Mouse (Mus musculus): ENCODE data around the gene Nptxr. TPM values are rescaled to one million over a fixed set of nuclear protein-coding genes. Genes with fewer than 3 reads are reported as not detected.
A peak's percentile ranks its signal among the peaks of the same experiment; 100 is the strongest.
"Not testable (repeated sequence)": the region's sequence is repeated elsewhere in the genome, so short reads cannot be mapped to it uniquely, and the experiment has no call there.

Nptxr gene
- polyA plus RNA-seq, 1 experiment from 2014 or later, result 9.0 TPM

GRCm38 (mm10) chr15:79813666-79814258, 9.2 kb upstream of the Nptxr start:
- ATAC-seq (ENCODE audit: insufficient number of reproducible peaks, low FRiP score, low TSS enrichment, low read depth), result no peak
- no peaks in the 10 kb centered on the region for H3K36me3 ChIP-seq
- no peak overlapping the region for H3K9ac ChIP-seq
- WGBS, result 43% methylated on average over 8 of the region's 8 CpGs
- no peaks in the 10 kb centered on the region for H3K9me3 ChIP-seq (replicated peaks)
- no peak overlapping the region for H3K4me2 ChIP-seq (replicated peaks)
- H3K4me1 ChIP-seq, result no peaks in the 10 kb centered on the region
- H3K4me3 ChIP-seq (replicated peaks), result no peak overlapping the region
- 0 out of 2 replicates have a peak, but pooled peaks cover 9% of the 10 kb centered on the region for H3K27me3 ChIP-seq
- no peak overlapping the region for H3K27ac ChIP-seq (replicated peaks)

GRCm38 (mm10) chr15:79812840-79813239, 8.3 kb upstream of the Nptxr start:
- not testable (repeated sequence) for H3K9ac ChIP-seq; H3K27ac ChIP-seq (replicated peaks); ATAC-seq (ENCODE audit: insufficient number of reproducible peaks, low FRiP score, low TSS enrichment, low read depth); H3K4me3 ChIP-seq (replicated peaks); H3K36me3 ChIP-seq; H3K4me2 ChIP-seq (replicated peaks); H3K9me3 ChIP-seq (replicated peaks); H3K4me1 ChIP-seq
- 68% methylated on average over 2 of the region's 2 CpGs for WGBS
- H3K27me3 ChIP-seq, result 0 out of 2 replicates have a peak, but pooled peaks cover 14% of the 10 kb centered on the region

GRCm38 (mm10) chr15:79810997-79811396, 6.4 kb upstream of the Nptxr start:
- Histone ChIP-seq H3K4me2 (replicated peaks) (no peak overlapping the region), H3K27me3 (peaks cover 30% of the 10 kb centered on the region), H3K9me3 (replicated peaks) (no peaks in the 10 kb centered on the region), H3K9ac (no peak overlapping the region), H3K27ac (replicated peaks) (no peak overlapping the region), H3K36me3 (no peaks in the 10 kb centered on the region), H3K4me3 (replicated peaks) (no peak overlapping the region), H3K4me1 (no peaks in the 10 kb centered on the region)
- no peak for ATAC-seq (ENCODE audit: insufficient number of reproducible peaks, low FRiP score, low TSS enrichment, low read depth)
- 72% methylated on average over 4 of the region's 4 CpGs for WGBS

GRCm38 (mm10) chr15:79810061-79810460, 5.5 kb upstream of the Nptxr start:
- Histone ChIP-seq H3K27me3 (peaks cover 39% of the 10 kb centered on the region), H3K9ac (no peak overlapping the region), H3K4me1 (peaks cover 3% of the 10 kb centered on the region; the same call in 1 of the 2 replicates), H3K9me3 (replicated peaks) (no peaks in the 10 kb centered on the region), H3K4me3 (replicated peaks) (no peak overlapping the region), H3K36me3 (no peaks in the 10 kb centered on the region), H3K27ac (replicated peaks) (no peak overlapping the region), H3K4me2 (replicated peaks) (no peak overlapping the region)
- 53% methylated on average over 3 of the region's 3 CpGs for WGBS
- ATAC-seq (ENCODE audit: insufficient number of reproducible peaks, low FRiP score, low TSS enrichment, low read depth), result no peak

GRCm38 (mm10) chr15:79808658-79809057, 4.1 kb upstream of the Nptxr start:
- WGBS, result 51% methylated on average over 5 of the region's 5 CpGs
- H3K9ac ChIP-seq, result no peak overlapping the region

GRCm38 (mm10) chr15:79808114-79808513, 3.5 kb upstream of the Nptxr start:
- H3K27ac ChIP-seq (replicated peaks), result no peak overlapping the region
- H3K27me3 ChIP-seq, result peaks cover 59% of the 10 kb centered on the region
- WGBS, result 32% methylated on average over 5 of the region's 5 CpGs
- no peak overlapping the region for H3K9ac ChIP-seq
- peaks cover 18% of the 10 kb centered on the region for H3K4me1 ChIP-seq
- no peak overlapping the region for H3K4me2 ChIP-seq (replicated peaks)
- no peaks in the 10 kb centered on the region for H3K36me3 ChIP-seq
- H3K9me3 ChIP-seq (replicated peaks), result no peaks in the 10 kb centered on the region
- no peak for ATAC-seq (ENCODE audit: insufficient number of reproducible peaks, low FRiP score, low TSS enrichment, low read depth)
- no peak overlapping the region for H3K4me3 ChIP-seq (replicated peaks)

More at GRCm38 (mm10) chr15:79808658-79809057, 4.1 kb upstream of the Nptxr start:
- H3K4me3 ChIP-seq (replicated peaks), result no peak overlapping the region
- no peak overlapping the region for H3K27ac ChIP-seq (replicated peaks)
- peaks cover 53% of the 10 kb centered on the region for H3K27me3 ChIP-seq
- ATAC-seq (ENCODE audit: insufficient number of reproducible peaks, low FRiP score, low TSS enrichment, low read depth), result no peak
- no peak overlapping the region for H3K4me2 ChIP-seq (replicated peaks)
- no peaks in the 10 kb centered on the region for H3K36me3 ChIP-seq
- no peaks in the 10 kb centered on the region for H3K9me3 ChIP-seq (replicated peaks)
- peaks cover 14% of the 10 kb centered on the region for H3K4me1 ChIP-seq

GRCm38 (mm10) chr15:79807050-79807449, 2.5 kb upstream of the Nptxr start:
- Histone ChIP-seq H3K4me3 (replicated peaks) (no peak overlapping the region), H3K4me1 (peaks cover 18% of the 10 kb centered on the region), H3K9ac (no peak overlapping the region), H3K27ac (replicated peaks) (no peak overlapping the region), H3K4me2 (replicated peaks) (no peak overlapping the region), H3K9me3 (replicated peaks) (no peaks in the 10 kb centered on the region), H3K36me3 (no peaks in the 10 kb centered on the region), H3K27me3 (peaks cover 68% of the 10 kb centered on the region)
- 28% methylated on average over 1 of the region's 1 CpGs for WGBS
- no peak for ATAC-seq (ENCODE audit: insufficient number of reproducible peaks, low FRiP score, low TSS enrichment, low read depth)

- H3K27ac ChIP-seq (replicated peaks), result no peak overlapping the region
- ATAC-seq (ENCODE audit: insufficient number of reproducible peaks, low FRiP score, low TSS enrichment, low read depth), result no peak
Measured at GRCm38 (mm10) chr15:79805246-79805645, 680 bp upstream of the Nptxr start.

GRCm38 (mm10) chr15:79803533-79804351, 824 bp downstream of the Nptxr start:
- ATAC-seq (ENCODE audit: insufficient number of reproducible peaks, low FRiP score, low TSS enrichment, low read depth), result peak; percentile 68
- WGBS, result 4% methylated on average over 81 of the region's 81 CpGs
- H3K9me3 ChIP-seq (replicated peaks), result no peaks in the 10 kb centered on the region
- peak overlapping the region; percentile 65 for H3K9ac ChIP-seq
- H3K4me2 ChIP-seq (replicated peaks), result peak overlapping the region; percentile 91
- H3K36me3 ChIP-seq, result no peaks in the 10 kb centered on the region
- peak overlapping the region; percentile 66 for H3K4me3 ChIP-seq (replicated peaks)
- peaks cover 18% of the 10 kb centered on the region for H3K4me1 ChIP-seq
- no peak overlapping the region for H3K27ac ChIP-seq (replicated peaks)
- H3K27me3 ChIP-seq, result peaks cover 72% of the 10 kb centered on the region

More at GRCm38 (mm10) chr15:79805246-79805645, 680 bp upstream of the Nptxr start:
- WGBS, result 16% methylated on average over 8 of the region's 8 CpGs
- Histone ChIP-seq H3K9me3 (replicated peaks) (no peaks in the 10 kb centered on the region), H3K36me3 (no peaks in the 10 kb centered on the region), H3K4me3 (replicated peaks) (peak overlapping the region; percentile 66; the same call in 1 of the 2 replicates), H3K27me3 (peaks cover 81% of the 10 kb centered on the region), H3K4me1 (peaks cover 18% of the 10 kb centered on the region), H3K4me2 (replicated peaks) (peak overlapping the region; percentile 91; the same call in 1 of the 2 replicates), H3K9ac (no peak overlapping the region)

GRCm38 (mm10) chr15:79802304-79802703, 2.3 kb downstream of the Nptxr start:
- Histone ChIP-seq H3K9ac (no peak overlapping the region), H3K4me2 (replicated peaks) (no peak overlapping the region), H3K4me3 (replicated peaks) (no peak overlapping the region), H3K27me3 (peaks cover 62% of the 10 kb centered on the region), H3K36me3 (no peaks in the 10 kb centered on the region), H3K4me1 (peaks cover 18% of the 10 kb centered on the region), H3K9me3 (replicated peaks) (no peaks in the 10 kb centered on the region), H3K27ac (replicated peaks) (no peak overlapping the region)
- WGBS, result 52% methylated on average over 4 of the region's 4 CpGs
- ATAC-seq (ENCODE audit: insufficient number of reproducible peaks, low FRiP score, low TSS enrichment, low read depth), result no peak

- Histone ChIP-seq H3K4me3 (replicated peaks) (no peak overlapping the region), H3K9me3 (replicated peaks) (no peaks in the 10 kb centered on the region), H3K4me1 (peaks cover 18% of the 10 kb centered on the region), H3K36me3 (no peaks in the 10 kb centered on the region), H3K27ac (replicated peaks) (no peak overlapping the region), H3K4me2 (replicated peaks) (no peak overlapping the region), H3K9ac (no peak overlapping the region), H3K27me3 (peaks cover 57% of the 10 kb centered on the region)
- WGBS, result 59% methylated on average over 2 of the region's 2 CpGs
- ATAC-seq (ENCODE audit: insufficient number of reproducible peaks, low FRiP score, low TSS enrichment, low read depth), result no peak
Measured at GRCm38 (mm10) chr15:79801646-79802045, 2.9 kb downstream of the Nptxr start.
